ENCODE assay signal across 28 mouse cellular contexts in genomic region chr6:73267738-73268311, GRCm38 (mm10). TPM values are rescaled to one million over a fixed set of nuclear protein-coding genes. Genes with fewer than 3 reads are reported as not detected.
DNase-seq lines count a peak whose midpoint lies in the region; ATAC-seq and TF ChIP-seq lines count a peak whose summit lies in the region.
"Had no signal": no experiment of that assay in that cellular context is flagged by ENCODE, and none has a peak within 500 bp of the region (broad histone marks: within the 10 kb centered on the region; RNA-seq: fewer than 3 reads in every experiment).

No protein-coding gene starts in this region.

- no peaks in the 10 kb centered on the region for H3K4me1 ChIP-seq in intestine, embryonic 15.5 days (replicated peaks)
- H3K4me1 ChIP-seq in intestine, postnatal 0 days (replicated peaks; ENCODE audit: control insufficient read depth, insufficient read depth, low read length): no peaks in the 10 kb centered on the region
- H3K4me1 ChIP-seq in brown adipose tissue, adult 24 weeks (ENCODE audit: control insufficient read depth, insufficient read depth, insufficient read length, low read length): peaks cover 7% of the 10 kb centered on the region
- peaks cover 3% of the 10 kb centered on the region; the same call in 1 of the 2 replicates for H3K4me1 ChIP-seq in embryonic facial prominence, embryonic 10.5 days
- H3K4me1 ChIP-seq: embryonic facial prominence, embryonic 13.5 days; embryonic facial prominence, embryonic 15.5 days had no signal

- TF ChIP-seq CTCF in intestine, postnatal 0 days (IDR thresholded peaks at IDR 0.05; ENCODE audit: low read depth): no peak

- no peak overlapping the region for H3K4me2 ChIP-seq in intestine, embryonic 15.5 days (replicated peaks)
- no peak overlapping the region for H3K4me2 ChIP-seq in intestine, postnatal 0 days (replicated peaks; ENCODE audit: low read depth)
- H3K4me2 ChIP-seq: embryonic facial prominence, embryonic 13.5 days; embryonic facial prominence, embryonic 15.5 days; forebrain, embryonic 12.5 days had no signal

- no peak overlapping the region for H3K27ac ChIP-seq in intestine, embryonic 15.5 days
- H3K27ac ChIP-seq in intestine, postnatal 0 days (ENCODE audit: low read depth, low read length): no peak overlapping the region
- H3K27ac ChIP-seq in brown adipose tissue, adult 24 weeks (replicated peaks; ENCODE audit: low read depth, low read length): peak overlapping the region; percentile 70
- H3K27ac ChIP-seq in embryonic facial prominence, embryonic 10.5 days (replicated peaks): no peak overlapping the region
- H3K27ac ChIP-seq: embryonic facial prominence, embryonic 13.5 days; embryonic facial prominence, embryonic 15.5 days; forebrain, embryonic 10.5 days; forebrain, embryonic 12.5 days had no signal

- ATAC-seq in intestine, embryonic 15.5 days: peak; percentile 21; the same call in 1 of the 2 replicates
- ATAC-seq in intestine, postnatal 0 days: no peak
- ATAC-seq: activated CD4-positive, CD25-positive, alpha-beta regulatory T cell, adult 4 months; CD4-positive, CD25-positive, alpha-beta regulatory T cell, adult 4 months; forebrain, embryonic 14.5 days; forebrain, embryonic 16.5 days; Patski had no signal

- DNase-seq in heart, adult 11 months: peak; percentile 78
- DNase-seq in heart, adult 18-20 months: no peak
- peak; percentile 23 for DNase-seq in CD4-positive helper T cell, adult 2 months (ENCODE audit: low read depth, low spot score)
- DNase-seq in adrenal gland, postnatal 4 days (ENCODE audit: low spot score in 2 of 2): no peak
- no peak for DNase-seq in embryonic facial prominence, embryonic 10.5 days (ENCODE audit: low spot score)
- DNase-seq: adrenal gland, adult 8-10 months; adrenal gland, postnatal 14 days; adrenal gland, postnatal 36 days; cerebellum, adult 11-12 months; cerebellum, adult 2 months; cerebellum, adult 9-10 months; cerebellum, postnatal 10 days; cerebellum, postnatal 25 days had no signal

- WGBS in intestine, embryonic 15.5 days: 90% methylated on average over 8 of the region's 8 CpGs
- WGBS in intestine, postnatal 0 days: 98% methylated on average over 8 of the region's 8 CpGs
- WGBS in embryonic facial prominence, embryonic 10.5 days: 95% methylated on average over 8 of the region's 8 CpGs

- peaks cover 48% of the 10 kb centered on the region for H3K36me3 ChIP-seq in intestine, embryonic 15.5 days
- peaks cover 90% of the 10 kb centered on the region for H3K36me3 ChIP-seq in intestine, postnatal 0 days (ENCODE audit: control insufficient read depth, insufficient read depth)
- H3K36me3 ChIP-seq in embryonic facial prominence, embryonic 10.5 days (replicated peaks): peaks cover 91% of the 10 kb centered on the region

- no peak overlapping the region for H3K4me3 ChIP-seq in intestine, embryonic 15.5 days (replicated peaks)
- no peak overlapping the region for H3K4me3 ChIP-seq in intestine, postnatal 0 days (ENCODE audit: low read depth, low read length)
- no peak overlapping the region for H3K4me3 ChIP-seq in brown adipose tissue, adult 24 weeks (ENCODE audit: insufficient read depth, low read depth, low read length)
- H3K4me3 ChIP-seq in embryonic facial prominence, embryonic 10.5 days: no peak overlapping the region
- H3K4me3 ChIP-seq: embryonic facial prominence, embryonic 13.5 days; embryonic facial prominence, embryonic 15.5 days; erythroblast, embryonic 14.5 days; forebrain, embryonic 10.5 days; forebrain, embryonic 12.5 days had no signal

- H3K9ac ChIP-seq in intestine, embryonic 15.5 days: no peak overlapping the region
- H3K9ac ChIP-seq in intestine, postnatal 0 days (ENCODE audit: low read depth, low read length): no peak overlapping the region
- H3K9ac ChIP-seq: embryonic facial prominence, embryonic 13.5 days; embryonic facial prominence, embryonic 15.5 days; forebrain, embryonic 12.5 days had no signal

- no peaks in the 10 kb centered on the region for H3K9me3 ChIP-seq in intestine, embryonic 15.5 days
- no peaks in the 10 kb centered on the region for H3K9me3 ChIP-seq in intestine, postnatal 0 days (ENCODE audit: control insufficient read depth)
- no peaks in the 10 kb centered on the region for H3K9me3 ChIP-seq in embryonic facial prominence, embryonic 10.5 days
- H3K9me3 ChIP-seq: embryonic facial prominence, embryonic 13.5 days; embryonic facial prominence, embryonic 15.5 days; forebrain, embryonic 10.5 days; forebrain, embryonic 12.5 days; G1E had no signal

- H3K27me3 ChIP-seq in intestine, embryonic 15.5 days (replicated peaks): no peaks in the 10 kb centered on the region
- H3K27me3 ChIP-seq in intestine, postnatal 0 days (replicated peaks; ENCODE audit: control insufficient read depth, insufficient read depth, low read length): no peaks in the 10 kb centered on the region
- H3K27me3 ChIP-seq in embryonic facial prominence, embryonic 10.5 days (replicated peaks; ENCODE audit: low read depth, poor library complexity, severe bottlenecking): no peaks in the 10 kb centered on the region
- H3K27me3 ChIP-seq: CH12.LX; embryonic facial prominence, embryonic 13.5 days; embryonic facial prominence, embryonic 15.5 days; forebrain, embryonic 12.5 days; Patski had no signal

RNA-seq across cellular contexts. Expression of gene Suclg1, which starts 19.6 kb away (rescaled TPM):
- 100 to 1,000 TPM; 523 to 589 TPM for total RNA-seq in heart, adult 18-20 months (2021)
- 290 and 308 TPM in 2 replicates for polyA plus RNA-seq in intestine, embryonic 15.5 days (2015; fragmentation: Nextera tagmentation; extraction: Ambion mirVana)
- 317 and 327 TPM in 2 replicates for polyA plus RNA-seq in intestine, postnatal 0 days (2015; fragmentation: Nextera tagmentation; extraction: Ambion mirVana)
- 2,272 and 2,335 TPM in 2 replicates for polyA plus RNA-seq in brown adipose tissue, adult 24 weeks (2012; ENCODE audit: insufficient read depth, insufficient read length, missing spikeins)
- 100 to 1,000 TPM; 245 to 281 TPM for total RNA-seq in adrenal gland, postnatal 4 days (2021)
- polyA plus RNA-seq in embryonic facial prominence, embryonic 10.5 days (2016; fragmentation: Nextera tagmentation; extraction: Ambion mirVana): 164 and 169 TPM in 2 replicates

RNA-seq across cellular contexts. Expression of gene Dnah6, which starts 46.4 kb away (rescaled TPM):
- total RNA-seq in heart, adult 18-20 months (2021): under 1 TPM; 0.05 to 0.51 TPM
- 0.03 and 0.08 TPM in 2 replicates for polyA plus RNA-seq in intestine, embryonic 15.5 days (2015; fragmentation: Nextera tagmentation; extraction: Ambion mirVana)
- polyA plus RNA-seq in intestine, postnatal 0 days (2015; fragmentation: Nextera tagmentation; extraction: Ambion mirVana): 0.08 and 0.09 TPM in 2 replicates
- not detected in 2 replicates for polyA plus RNA-seq in brown adipose tissue, adult 24 weeks (2012; ENCODE audit: insufficient read depth, insufficient read length, missing spikeins)
- under 1 TPM; 0.08 to 0.11 TPM for total RNA-seq in adrenal gland, postnatal 4 days (2021)
- polyA plus RNA-seq in embryonic facial prominence, embryonic 10.5 days (2016; fragmentation: Nextera tagmentation; extraction: Ambion mirVana): 0.01 and 0.04 TPM in 2 replicates
- polyA plus RNA-seq: CD4-positive, CD25-positive, alpha-beta regulatory T cell, adult 4 months; embryonic facial prominence, embryonic 13.5 days had no signal

Comparison
In these comparisons a context has a peak if more than half of its experiments do, and no peak if none do; other contexts are left out.
1. DNase-seq: peak in heart, adult 11 months (single experiment) and CD4-positive helper T cell, adult 2 months (single experiment); none in heart, adult 18-20 months (0 of 2), adrenal gland, postnatal 4 days (0 of 2) and embryonic facial prominence, embryonic 10.5 days (single experiment).